Mouse (Mus musculus) MEL (cell line): ENCODE data around the gene Stra8. TPM values are rescaled to one million over a fixed set of nuclear protein-coding genes. Genes with fewer than 3 reads are reported as not detected.

Experiments
- DNase-seq: peaks from one replicate; pipeline ENCODE4 v3.0.0; 2011; ENCODE audit warnings: low read depth, low spot score
- H3K27ac ChIP-seq: 2 replicates; pipeline ENCODE4 v1.5.1; 2012; ENCODE audit warnings: low read depth, mild to moderate bottlenecking, control low read depth, low read length, moderate library complexity; ENCODE audit not compliant: control insufficient read depth
- H3K27me3 ChIP-seq, 2 experiments: fragments of 150-350 bp in 1 of 2; sonication (generic) in 1 of 2; 2 replicates each; pipeline ENCODE4 v1.6.1; 2012; ENCODE audit warnings: low read length in 2 of 2, mild to moderate bottlenecking in 2 of 2, improper control_type of control experiment in 1 of 2, moderate library complexity in 1 of 2; ENCODE audit not compliant: insufficient read depth in 2 of 2, control insufficient read depth in 1 of 2
- H3K36me3 ChIP-seq, 2 experiments: 2 replicates each; pipeline ENCODE4 v1.6.1; 2012 to 2014; ENCODE audit warnings: low read length in 2 of 2, improper control_type of control experiment in 1 of 2, inconsistent platforms in 1 of 2, mild to moderate bottlenecking in 1 of 2; ENCODE audit not compliant: insufficient read depth in 2 of 2, control insufficient read depth in 1 of 2
- H3K4me1 ChIP-seq, 2 experiments: fragments of 150-350 bp in 1 of 2; sonication (generic) in 1 of 2; 2 replicates each; pipeline ENCODE4 v1.6.1; 2012; ENCODE audit warnings: low read length in 2 of 2, improper control_type of control experiment in 1 of 2, mild to moderate bottlenecking in 1 of 2; ENCODE audit not compliant: insufficient read depth in 2 of 2, control insufficient read depth in 1 of 2
- H3K4me3 ChIP-seq, 2 experiments: fragments of 150-350 bp in 1 of 2; sonication (generic) in 1 of 2; 2 replicates each; pipeline ENCODE4 v1.5.1; 2012; ENCODE audit warnings: low read depth in 2 of 2, low read length in 2 of 2, mild to moderate bottlenecking in 2 of 2, moderate library complexity in 2 of 2, control low read depth in 1 of 2, improper control_type of control experiment in 1 of 2; ENCODE audit not compliant: control insufficient read depth in 1 of 2, insufficient read depth in 1 of 2
- H3K79me2 ChIP-seq: 2 replicates; pipeline ENCODE4 v1.6.1; 2012; ENCODE audit warnings: mild to moderate bottlenecking, low read length, moderate library complexity; ENCODE audit not compliant: control insufficient read depth, poor library complexity, insufficient read depth
- H3K9ac ChIP-seq: 2 replicates; pipeline ENCODE4 v1.6.1; 2012; ENCODE audit warnings: low read depth, mild to moderate bottlenecking, control low read depth, low read length, moderate library complexity; ENCODE audit not compliant: control insufficient read depth, poor library complexity, severe bottlenecking
- H3K9me3 ChIP-seq: fragments of 150-350 bp; sonication (generic); replicated peaks from 2 replicates; pipeline ENCODE4 v1.6.1; 2012; ENCODE audit warnings: mild to moderate bottlenecking, low read length, improper control_type of control experiment, moderate library complexity; ENCODE audit not compliant: insufficient read depth
- CHD2 ChIP-seq: IDR thresholded peaks from 2 replicates; pipeline ENCODE4 v1.6.1; 2011; ENCODE audit warnings: low read length, improper control_type of control experiment
- CTCF ChIP-seq, 3 experiments: IDR thresholded peaks in 2 of 3; conservative IDR thresholded peaks in 1 of 3; 2 replicates each; pipeline ENCODE4 v1.5.1; 2011 to 2012; ENCODE audit warnings: low read length in 3 of 3, low read depth in 2 of 3, mild to moderate bottlenecking in 2 of 3, improper control_type of control experiment in 1 of 3, inconsistent platforms in 1 of 3, mixed read lengths in 1 of 3, moderate library complexity in 1 of 3; ENCODE audit not compliant: control insufficient read depth in 1 of 3, insufficient read depth in 1 of 3, poor library complexity in 1 of 3, severe bottlenecking in 1 of 3
- GABPA ChIP-seq: IDR thresholded peaks from 2 replicates; pipeline ENCODE4 v1.6.1; 2012; ENCODE audit warnings: low read depth, mild to moderate bottlenecking, inconsistent platforms, low read length, improper control_type of control experiment, moderate library complexity
- GATA1 ChIP-seq: IDR thresholded peaks from 2 replicates; pipeline ENCODE4 v1.6.1; 2011; ENCODE audit warnings: low read depth, low read length, improper control_type of control experiment
- HCFC1 ChIP-seq: IDR thresholded peaks from 2 replicates; pipeline ENCODE4 v1.6.1; 2012; ENCODE audit warnings: low read depth, mild to moderate bottlenecking, inconsistent platforms, low read length, improper control_type of control experiment, moderate library complexity
- JUND ChIP-seq: IDR thresholded peaks from 2 replicates; pipeline ENCODE4 v1.6.1; 2011; ENCODE audit warnings: low read depth, mild to moderate bottlenecking, improper control_type of control experiment, low read length
- MAX ChIP-seq: IDR thresholded peaks from 2 replicates; pipeline ENCODE4 v1.6.1; 2011; ENCODE audit warnings: low read length, improper control_type of control experiment
- MAZ ChIP-seq: IDR thresholded peaks from 2 replicates; pipeline ENCODE4 v1.6.1; 2012; ENCODE audit warnings: low read depth, mild to moderate bottlenecking, inconsistent platforms, low read length, improper control_type of control experiment
- NRF1 ChIP-seq: IDR thresholded peaks from 2 replicates; pipeline ENCODE4 v1.6.1; 2014; ENCODE audit warnings: low read depth, mild to moderate bottlenecking, inconsistent platforms, low read length, improper control_type of control experiment, moderate library complexity; ENCODE audit not compliant: poor library complexity, insufficient read depth, severe bottlenecking
- POLR2AphosphoS2 ChIP-seq: IDR thresholded peaks from 2 replicates; pipeline ENCODE4 v1.6.1; 2011; ENCODE audit warnings: low read length, improper control_type of control experiment
- POLR2AphosphoS5 ChIP-seq: IDR thresholded peaks from 2 replicates; pipeline ENCODE4 v1.6.1; 2012; ENCODE audit warnings: low read depth, borderline replicate concordance, mild to moderate bottlenecking, inconsistent platforms, low read length, moderate library complexity, mixed read lengths
- RAD21 ChIP-seq: IDR thresholded peaks from 2 replicates; pipeline ENCODE4 v1.6.1; 2011; ENCODE audit warnings: mild to moderate bottlenecking, low read depth, low read length, improper control_type of control experiment
- TAL1 ChIP-seq: IDR thresholded peaks from 2 replicates; pipeline ENCODE4 v1.6.1; 2012; ENCODE audit warnings: mild to moderate bottlenecking, inconsistent platforms, low read length, moderate library complexity, mixed read lengths
- TCF12 ChIP-seq: IDR thresholded peaks from 2 replicates; pipeline ENCODE4 v1.6.1; 2014; ENCODE audit warnings: low read depth, mild to moderate bottlenecking, inconsistent platforms, low read length, improper control_type of control experiment, moderate library complexity
- UBTF ChIP-seq: IDR thresholded peaks from 2 replicates; pipeline ENCODE4 v1.6.1; 2012; ENCODE audit warnings: low read depth, mild to moderate bottlenecking, inconsistent platforms, low read length, improper control_type of control experiment, moderate library complexity, borderline replicate concordance; ENCODE audit not compliant: insufficient read depth
- ZC3H11A ChIP-seq: IDR thresholded peaks from 2 replicates; pipeline ENCODE4 v1.6.1; 2012; ENCODE audit warnings: low read depth, mild to moderate bottlenecking, inconsistent platforms, low read length, improper control_type of control experiment
- ZKSCAN1 ChIP-seq: IDR thresholded peaks from 2 replicates; pipeline ENCODE4 v1.6.1; 2012; ENCODE audit warnings: low read depth, mild to moderate bottlenecking, inconsistent platforms, low read length, improper control_type of control experiment, moderate library complexity
- ZNF384 ChIP-seq: IDR thresholded peaks from 2 replicates; pipeline ENCODE4 v1.6.1; 2012; ENCODE audit warnings: low read depth, mild to moderate bottlenecking, inconsistent platforms, low read length, improper control_type of control experiment
- polyA plus RNA-seq, 2 experiments: library from polyadenylated mRNA; stranded (reverse) in 1 of 2; unstranded in 1 of 2; fragments of >175 nt in 1 of 2; fragments of >200 nt in 1 of 2; gene quantifications; 2 replicates each; pipeline versions ENCODE4 v1.2.1 to v1.2.4; 2012; ENCODE audit warnings: low replicate concordance in 2 of 2, low read depth in 1 of 2; ENCODE audit not compliant: insufficient read length in 2 of 2, insufficient read depth in 1 of 2, missing spikeins in 1 of 2
- total RNA-seq: library from RNA; depleted of rRNA; stranded (reverse); fragments of 300-350 nt; gene quantifications from 2 replicates; pipeline ENCODE4 v1.2.3, GENCODE M21; 2012

The Stra8 gene
- total and polyA plus RNA-seq, 3 experiments = not detected

DNA sequence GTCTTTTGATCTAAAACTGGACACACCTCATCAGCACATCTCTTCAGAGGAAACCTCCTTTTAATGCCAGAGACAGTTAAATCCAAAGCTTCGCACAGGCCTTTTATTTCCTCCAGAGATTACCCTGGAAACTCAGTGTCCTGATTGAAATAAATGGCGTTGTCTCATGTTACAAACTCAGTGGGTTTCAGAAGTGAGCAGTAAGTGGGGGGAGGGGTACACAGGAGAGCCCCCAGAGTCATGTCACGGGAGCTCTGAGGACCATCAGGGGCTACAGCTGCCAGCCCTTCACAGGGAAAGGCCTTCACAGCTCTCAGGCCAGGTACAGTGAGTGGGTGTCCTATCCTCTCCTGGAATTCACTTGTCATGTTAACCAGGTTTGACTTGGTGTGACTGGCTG is 51.2 kb downstream of the Stra8 start:
- Histone ChIP-seq H3K27me3 (no peaks in the 10 kb centered on the region), H3K36me3 (no peaks in the 10 kb centered on the region), H3K9me3 (no peaks in the 10 kb centered on the region), H3K4me1 (no peaks in the 10 kb centered on the region), H3K4me3 (no peak overlapping the region), H3K27ac (no peak overlapping the region), H3K9ac (no peak overlapping the region), H3K79me2 (no peaks in the 10 kb centered on the region)
- TF ChIP-seq POLR2AphosphoS5 (no peak), TCF12 (no peak), ZNF384 (no peak), ZKSCAN1 (no peak)
- no peak for DNase-seq

DNA sequence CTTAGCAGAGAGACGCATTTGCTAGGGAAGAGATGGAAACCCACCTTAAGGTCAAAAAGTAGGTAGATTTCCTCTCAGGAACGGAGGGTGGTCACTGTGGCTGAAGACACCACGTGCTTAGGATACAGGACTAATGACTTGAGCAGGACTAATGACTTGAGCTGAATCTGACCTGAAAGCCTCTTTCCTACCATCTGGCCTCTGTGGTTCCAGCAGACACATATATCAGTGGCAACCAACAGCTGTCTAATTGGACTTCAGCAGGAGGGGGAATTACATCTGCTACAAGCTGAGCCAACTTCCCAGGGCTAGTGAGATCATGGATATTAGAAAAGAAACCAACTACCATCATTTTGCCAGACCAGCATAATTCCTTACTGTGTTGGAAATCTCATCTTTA is 59.3 kb downstream of the Stra8 start:
- H3K9me3 ChIP-seq = no peaks in the 10 kb centered on the region
- no peak for DNase-seq

DNA sequence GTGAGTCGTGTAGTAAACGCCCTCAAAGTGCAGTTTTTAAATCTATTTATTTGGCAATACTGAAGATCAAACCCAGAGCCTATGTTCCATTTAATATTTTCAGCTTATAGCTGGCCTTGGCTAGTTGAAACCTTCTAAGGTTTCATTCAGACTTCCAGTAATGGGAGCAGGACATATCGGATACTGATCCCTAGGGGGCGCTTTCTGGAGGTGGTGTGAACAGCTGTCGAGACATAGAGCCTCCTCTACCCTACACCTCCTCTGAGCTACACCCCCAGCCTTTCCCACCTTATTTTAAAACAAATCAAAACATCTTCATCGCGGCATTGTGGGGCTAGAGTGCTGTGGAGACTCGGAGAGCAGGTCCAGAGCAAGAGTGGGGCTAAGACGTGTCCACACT is 60.7 kb downstream of the Stra8 start:
- peak; percentile 41 for DNase-seq
- Histone ChIP-seq H3K27ac (no peak overlapping the region), H3K9ac (no peak overlapping the region)
- TF ChIP-seq CHD2 = no peak
- peak; percentile 39 to 51 (median 51); a peak in 5 of 6 replicates for TF ChIP-seq CTCF (IDR thresholded peaks at IDR 0.05 in 2 of 3, conservative IDR thresholded peaks at IDR 0.05 in 1 of 3; ENCODE audit: control insufficient read depth in 1 of 3, insufficient read depth in 1 of 3, low read depth in 2 of 3, low read length in 3 of 3, poor library complexity in 1 of 3, severe bottlenecking in 1 of 3)
- TF ChIP-seq, all 39 proteins: peak for 1
- H3K4me3 ChIP-seq = no peak overlapping the region
- H3K36me3 ChIP-seq = no peaks in the 10 kb centered on the region
- H3K27me3 ChIP-seq = no peaks in the 10 kb centered on the region
- no peaks in the 10 kb centered on the region for H3K79me2 ChIP-seq
- no peaks in the 10 kb centered on the region for H3K9me3 ChIP-seq
- H3K4me1 ChIP-seq = no peaks in the 10 kb centered on the region

More for the DNA sequence above, 59.3 kb downstream of the Stra8 start:
- Histone ChIP-seq H3K79me2 (no peaks in the 10 kb centered on the region), H3K4me1 (no peaks in the 10 kb centered on the region), H3K4me3 (no peak overlapping the region), H3K36me3 (no peaks in the 10 kb centered on the region), H3K27ac (no peak overlapping the region), H3K27me3 (no peaks in the 10 kb centered on the region), H3K9ac (no peak overlapping the region)
- TF ChIP-seq NRF1 (no peak), GABPA (no peak), HCFC1 (no peak), MAX (no peak), ZC3H11A (no peak), JUND (no peak), MAZ (no peak), POLR2AphosphoS5 (no peak), TAL1 (no peak), UBTF (no peak), GATA1 (no peak), POLR2AphosphoS2 (no peak), RAD21 (no peak), TCF12 (no peak)
